In the genomic region with DNA sequence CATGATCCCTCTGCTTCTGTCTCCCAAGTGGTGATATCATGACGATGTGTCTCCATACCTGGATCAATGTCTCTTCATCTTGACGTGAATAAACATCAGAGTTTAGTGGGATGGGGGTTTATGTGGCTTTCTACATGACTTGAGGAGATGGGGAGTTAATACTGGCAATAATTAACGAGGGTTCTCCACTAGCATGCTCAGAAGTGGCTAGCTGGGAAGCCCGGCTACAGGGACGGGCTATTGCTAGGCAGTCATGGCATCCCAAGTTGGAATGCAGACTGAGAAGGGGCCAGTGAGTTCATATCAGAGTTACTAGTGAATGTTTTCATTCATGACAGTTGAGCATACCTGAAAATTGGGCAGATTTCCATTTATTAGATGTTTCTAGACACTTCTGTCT, we compare ENCODE assay signal across 11 mouse cellular contexts.
DNase-seq lines count a peak whose midpoint lies in the region; ATAC-seq and TF ChIP-seq lines count a peak whose summit lies in the region.
"Had no signal": no experiment of that assay in that cellular context is flagged by ENCODE, and none has a peak within 500 bp of the region (broad histone marks: within the 10 kb centered on the region; RNA-seq: fewer than 3 reads in every experiment).

No protein-coding gene starts in this region.

- ATAC-seq in heart, embryonic 11.5 days (replicated peaks; ENCODE audit: insufficient number of reproducible peaks, low FRiP score, low TSS enrichment) = no peak
- ATAC-seq in liver, embryonic 11.5 days (replicated peaks; ENCODE audit: low FRiP score) = no peak
- no peak for ATAC-seq in liver, postnatal 0 days
- ATAC-seq in intestine, embryonic 15.5 days = no peak

- no peak overlapping the region for H3K4me3 ChIP-seq in heart, embryonic 11.5 days (ENCODE audit: low read depth, low read length)
- H3K4me3 ChIP-seq in liver, embryonic 11.5 days (ENCODE audit: low read depth, low read length) = no peak overlapping the region
- no peak overlapping the region for H3K4me3 ChIP-seq in liver, postnatal 0 days (ENCODE audit: low read depth, low read length)
- H3K4me3 ChIP-seq in kidney, adult 2 months (ENCODE audit: insufficient read depth, low read depth, low read length) = no peak overlapping the region
- H3K4me3 ChIP-seq in intestine, embryonic 15.5 days (replicated peaks) = no peak overlapping the region
- H3K4me3 ChIP-seq: embryonic facial prominence, embryonic 12.5 days had no signal

- intact Hi-C loops in left cerebral cortex, postnatal 4 days (cut with DNase I) = no loop called here

- H3K4me2 ChIP-seq in heart, embryonic 11.5 days = peak overlapping the region; percentile 64; the same call in 1 of the 2 replicates
- H3K4me2 ChIP-seq in liver, embryonic 11.5 days = peak overlapping the region; percentile 55
- H3K4me2 ChIP-seq in liver, postnatal 0 days (ENCODE audit: low read depth, low read length) = no peak overlapping the region
- H3K4me2 ChIP-seq in intestine, embryonic 15.5 days (replicated peaks) = no peak overlapping the region

- TF ChIP-seq EP300 in liver, postnatal 0 days (IDR thresholded peaks at IDR 0.05; ENCODE audit: low read depth) = no peak

- peaks cover 7% of the 10 kb centered on the region for H3K27me3 ChIP-seq in heart, embryonic 11.5 days (ENCODE audit: control insufficient read depth, insufficient read depth, low read length)
- peaks cover 3% of the 10 kb centered on the region; the same call in 1 of the 2 replicates for H3K27me3 ChIP-seq in liver, embryonic 11.5 days (replicated peaks; ENCODE audit: control insufficient read depth, insufficient read depth, low read length)
- H3K27me3 ChIP-seq in liver, postnatal 0 days (ENCODE audit: insufficient read depth, low read length) = 0 out of 2 replicates have a peak, but pooled peaks cover 4% of the 10 kb centered on the region
- no peaks in the 10 kb centered on the region for H3K27me3 ChIP-seq in kidney, adult 2 months (replicated peaks; ENCODE audit: control insufficient read depth, insufficient read depth, low read length)
- H3K27me3 ChIP-seq in intestine, embryonic 15.5 days (replicated peaks) = peaks cover 13% of the 10 kb centered on the region

- peak overlapping the region; percentile 39; the same call in 1 of the 2 replicates for H3K9ac ChIP-seq in heart, embryonic 11.5 days (ENCODE audit: low read depth, low read length)
- H3K9ac ChIP-seq in liver, embryonic 11.5 days (ENCODE audit: low read depth, low read length) = no peak overlapping the region
- no peak overlapping the region for H3K9ac ChIP-seq in liver, postnatal 0 days (replicated peaks)
- no peak overlapping the region for H3K9ac ChIP-seq in intestine, embryonic 15.5 days

- H3K4me1 ChIP-seq in heart, embryonic 11.5 days (ENCODE audit: control insufficient read depth, insufficient read depth, low read length) = peaks cover 7% of the 10 kb centered on the region
- peaks cover 11% of the 10 kb centered on the region for H3K4me1 ChIP-seq in liver, embryonic 11.5 days (replicated peaks; ENCODE audit: control insufficient read depth, insufficient read depth, low read length)
- H3K4me1 ChIP-seq in liver, postnatal 0 days (ENCODE audit: insufficient read depth) = no peaks in the 10 kb centered on the region
- no peaks in the 10 kb centered on the region for H3K4me1 ChIP-seq in kidney, adult 2 months (ENCODE audit: control insufficient read depth, insufficient read depth, low read length)
- peaks cover 6% of the 10 kb centered on the region for H3K4me1 ChIP-seq in intestine, embryonic 15.5 days (replicated peaks)
- H3K4me1 ChIP-seq: embryonic facial prominence, embryonic 12.5 days had no signal

- H3K27ac ChIP-seq in heart, embryonic 11.5 days (ENCODE audit: low read depth, low read length) = no peak overlapping the region
- H3K27ac ChIP-seq in liver, embryonic 11.5 days (ENCODE audit: low read depth, low read length) = peak overlapping the region; percentile 46
- no peak overlapping the region for H3K27ac ChIP-seq in liver, postnatal 0 days (ENCODE audit: low read depth)
- H3K27ac ChIP-seq in kidney, adult 2 months (ENCODE audit: insufficient read depth, low read depth, low read length) = no peak overlapping the region
- no peak overlapping the region for H3K27ac ChIP-seq in intestine, embryonic 15.5 days
- H3K27ac ChIP-seq: embryonic facial prominence, embryonic 12.5 days had no signal

- H3K36me3 ChIP-seq in heart, embryonic 11.5 days (ENCODE audit: control insufficient read depth, insufficient read depth, low read length) = no peaks in the 10 kb centered on the region
- H3K36me3 ChIP-seq in liver, embryonic 11.5 days (ENCODE audit: control insufficient read depth, insufficient read depth, low read length) = no peaks in the 10 kb centered on the region
- H3K36me3 ChIP-seq in liver, postnatal 0 days (replicated peaks; ENCODE audit: insufficient read depth, low read length) = no peaks in the 10 kb centered on the region
- no peaks in the 10 kb centered on the region for H3K36me3 ChIP-seq in kidney, adult 2 months (ENCODE audit: control insufficient read depth, insufficient read depth, low read length)
- no peaks in the 10 kb centered on the region for H3K36me3 ChIP-seq in intestine, embryonic 15.5 days
- H3K36me3 ChIP-seq: embryonic facial prominence, embryonic 12.5 days; midbrain, embryonic 10.5 days had no signal

- no peak for TF ChIP-seq POLR2A in kidney, adult 2 months (IDR thresholded peaks at IDR 0.05; ENCODE audit: low read depth, low read length)

- no peak for TF ChIP-seq CTCF in liver, postnatal 0 days (IDR thresholded peaks at IDR 0.05; ENCODE audit: low read depth)
- TF ChIP-seq CTCF in kidney, adult 2 months (conservative IDR thresholded peaks at IDR 0.05; ENCODE audit: insufficient read depth, insufficient read length, low read depth, low read length) = no peak

- 64% methylated on average over 5 of the region's 5 CpGs for WGBS in heart, embryonic 11.5 days (ENCODE audit: insufficient replicate concordance)
- 69% methylated on average over 5 of the region's 5 CpGs for WGBS in liver, embryonic 11.5 days
- WGBS in liver, postnatal 0 days (ENCODE audit: insufficient replicate concordance) = 60% methylated on average over 5 of the region's 5 CpGs
- WGBS in kidney, adult 2 months = 36% methylated on average over 5 of the region's 5 CpGs
- 51% methylated on average over 5 of the region's 5 CpGs for WGBS in intestine, embryonic 15.5 days

- DNase-seq in heart, adult 8-10 months (ENCODE audit: low spot score) = no peak
- DNase-seq in liver, embryonic 11.5 days (ENCODE audit: low spot score) = no peak
- no peak for DNase-seq in liver, postnatal 0 days
- peak; percentile 53 for DNase-seq in kidney, adult 2 months
- peak; percentile 20 to 44 for DNase-seq in kidney, postnatal 4 days
- no peak for DNase-seq in left cerebral cortex, postnatal 4 days
- DNase-seq: cerebellum, adult 11 months had no signal

- H3K9me3 ChIP-seq in heart, embryonic 11.5 days (replicated peaks; ENCODE audit: control insufficient read depth, low read length) = no peaks in the 10 kb centered on the region
- H3K9me3 ChIP-seq in liver, embryonic 11.5 days (ENCODE audit: control insufficient read depth, low read length) = no peaks in the 10 kb centered on the region
- no peaks in the 10 kb centered on the region for H3K9me3 ChIP-seq in liver, postnatal 0 days (ENCODE audit: low read length)
- no peaks in the 10 kb centered on the region for H3K9me3 ChIP-seq in intestine, embryonic 15.5 days
- H3K9me3 ChIP-seq: embryonic facial prominence, embryonic 12.5 days; midbrain, embryonic 10.5 days had no signal

Comparison
In these comparisons a context has a peak if more than half of its experiments do, and no peak if none do; other contexts are left out.
1. H3K4me2 ChIP-seq: peak in heart, embryonic 11.5 days (single experiment) and liver, embryonic 11.5 days (single experiment); none in liver, postnatal 0 days (single experiment) and intestine, embryonic 15.5 days (single experiment).
2. DNase-seq: peak in kidney, adult 2 months (single experiment) and kidney, postnatal 4 days (2 of 2); none in heart, adult 8-10 months (single experiment), liver, embryonic 11.5 days (single experiment), liver, postnatal 0 days (single experiment) and left cerebral cortex, postnatal 4 days (single experiment).